ENCODE assay signal across 14 mouse cellular contexts in genomic region chr5:134273761-134274160, GRCm38 (mm10).
"Had no signal": no experiment of that assay in that cellular context is flagged by ENCODE, and none has a peak within 500 bp of the region (broad histone marks: within the 10 kb centered on the region; RNA-seq: fewer than 3 reads in every experiment).

No protein-coding gene starts in this region.

- H3K4me1 ChIP-seq: hindbrain, embryonic 15.5 days; limb, embryonic 10.5 days; liver, embryonic 15.5 days; midbrain, embryonic 10.5 days; midbrain, embryonic 15.5 days; neural tube, embryonic 12.5 days; stomach, embryonic 15.5 days had no signal

- H3K4me3 ChIP-seq: hindbrain, embryonic 15.5 days; left cerebral cortex, adult 2 months; limb, embryonic 10.5 days; liver, embryonic 15.5 days; midbrain, embryonic 10.5 days; midbrain, embryonic 15.5 days; neural tube, embryonic 12.5 days; stomach, embryonic 15.5 days had no signal

- H3K4me2 ChIP-seq: hindbrain, embryonic 15.5 days; liver, embryonic 11.5 days; liver, embryonic 15.5 days; lung, embryonic 14.5 days; midbrain, embryonic 15.5 days; neural tube, embryonic 12.5 days; stomach, embryonic 15.5 days had no signal

- ATAC-seq: midbrain, embryonic 15.5 days had no signal

- H3K27ac ChIP-seq: hindbrain, embryonic 15.5 days; left cerebral cortex, adult 2 months; limb, embryonic 10.5 days; liver, embryonic 15.5 days; midbrain, embryonic 10.5 days; midbrain, embryonic 15.5 days; neural tube, embryonic 12.5 days; stomach, embryonic 15.5 days had no signal

- H3K9me3 ChIP-seq: hindbrain, embryonic 15.5 days; limb, embryonic 10.5 days; liver, embryonic 15.5 days; midbrain, embryonic 10.5 days; midbrain, embryonic 15.5 days; neural tube, embryonic 12.5 days; stomach, embryonic 15.5 days had no signal

- H3K9ac ChIP-seq: hindbrain, embryonic 15.5 days; liver, embryonic 15.5 days; lung, embryonic 14.5 days; midbrain, embryonic 15.5 days; neural tube, embryonic 12.5 days; stomach, embryonic 15.5 days had no signal

- DNase-seq: lung, embryonic 14.5 days; lung, postnatal 10 days; lung, postnatal 4 days; spleen, adult 18-20 months; thymus, postnatal 14 days had no signal

- H3K27me3 ChIP-seq: hindbrain, embryonic 15.5 days; liver, embryonic 15.5 days; midbrain, embryonic 15.5 days; neural tube, embryonic 12.5 days; stomach, embryonic 15.5 days had no signal
